Mouse (Mus musculus) CH12.LX (cell line): ENCODE measurements around the gene Wdpcp. TPM values are rescaled to one million over a fixed set of nuclear protein-coding genes. Genes with fewer than 3 reads are reported as not detected.

ENCODE experiments used
- DNase-seq: peaks from one replicate; pipeline ENCODE4 v3.0.0-alpha.2; 2013; ENCODE audit errors: extremely low read depth
- H3K27ac ChIP-seq: 2 replicates; pipeline ENCODE4 v1.5.1; 2012; ENCODE audit warnings: low read depth, mild to moderate bottlenecking, control low read depth, moderate library complexity; ENCODE audit not compliant: insufficient read depth
- H3K27me3 ChIP-seq: replicated peaks from 2 replicates; pipeline ENCODE3; 2012; ENCODE audit warnings: inconsistent platforms
- H3K36me3 ChIP-seq, 2 experiments: replicated peaks in 1 of 2; 2 replicates each; pipeline versions ENCODE3 to v1.6.1; 2012; ENCODE audit warnings: inconsistent platforms in 1 of 2, low read length in 1 of 2, mild to moderate bottlenecking in 1 of 2, mixed read lengths in 1 of 2, moderate library complexity in 1 of 2; ENCODE audit not compliant: control insufficient read depth in 1 of 2, insufficient read depth in 1 of 2
- H3K4me1 ChIP-seq, 2 experiments: 2 replicates each; pipeline ENCODE4 v1.6.1; 2012; ENCODE audit warnings: inconsistent platforms in 1 of 2, moderate library complexity in 1 of 2; ENCODE audit not compliant: insufficient read depth in 2 of 2, control insufficient read depth in 1 of 2
- H3K4me2 ChIP-seq: 2 replicates; pipeline ENCODE4 v1.6.1; 2012; ENCODE audit warnings: low read depth, mild to moderate bottlenecking, control low read depth; ENCODE audit not compliant: poor library complexity, insufficient read depth, severe bottlenecking
- H3K4me3 ChIP-seq, 3 experiments: fragments of 150-350 bp in 1 of 3; sonication (generic) in 1 of 3; replicated peaks in 1 of 3; 2 replicates each; pipeline versions ENCODE3 to v1.5.1; 2011 to 2012; ENCODE audit warnings: low read depth in 2 of 3, low read length in 2 of 3, mild to moderate bottlenecking in 2 of 3, moderate library complexity in 2 of 3, control low read depth in 1 of 3, improper control_type of control experiment in 1 of 3, inconsistent platforms in 1 of 3, mixed read lengths in 1 of 3; ENCODE audit not compliant: poor library complexity in 1 of 3
- H3K79me2 ChIP-seq: replicated peaks from 2 replicates; pipeline ENCODE4 v1.6.1; 2012; ENCODE audit warnings: mild to moderate bottlenecking, moderate library complexity; ENCODE audit not compliant: control insufficient read depth, poor library complexity, insufficient read depth, severe bottlenecking; ENCODE audit errors: extremely low read depth
- H3K9ac ChIP-seq: 2 replicates; pipeline ENCODE4 v1.6.1; 2012; ENCODE audit warnings: low read depth, mild to moderate bottlenecking, control low read depth, moderate library complexity; ENCODE audit not compliant: insufficient read depth
- H3K9me3 ChIP-seq: replicated peaks from 2 replicates; pipeline ENCODE3; 2012; ENCODE audit warnings: low read length, inconsistent platforms, mixed read lengths
- BHLHE40 ChIP-seq: IDR thresholded peaks from 2 replicates; pipeline ENCODE4 v1.6.1; 2011; ENCODE audit warnings: mild to moderate bottlenecking, low read depth, low read length, improper control_type of control experiment
- CHD1 ChIP-seq: IDR thresholded peaks from 2 replicates; pipeline ENCODE4 v1.6.1; 2012; ENCODE audit warnings: low read depth, low read length, improper control_type of control experiment, inconsistent platforms
- CHD2 ChIP-seq: IDR thresholded peaks from 2 replicates; pipeline ENCODE4 v1.6.1; 2011; ENCODE audit warnings: low read length, improper control_type of control experiment
- CTCF ChIP-seq, 2 experiments: IDR thresholded peaks in 1 of 2; conservative IDR thresholded peaks in 1 of 2; 2 replicates each; pipeline ENCODE4 v1.5.1; 2011 to 2012; ENCODE audit warnings: low read depth in 2 of 2, low read length in 2 of 2, improper control_type of control experiment in 1 of 2, inconsistent platforms in 1 of 2, mild to moderate bottlenecking in 1 of 2, moderate library complexity in 1 of 2
- E2F4 ChIP-seq: IDR thresholded peaks from 2 replicates; pipeline ENCODE4 v1.6.1; 2011; ENCODE audit warnings: low read depth, low read length, improper control_type of control experiment; ENCODE audit not compliant: insufficient replicate concordance
- ETS1 ChIP-seq: conservative IDR thresholded peaks from 2 replicates; pipeline ENCODE4 v1.6.1; 2012; ENCODE audit warnings: low read depth, mild to moderate bottlenecking, inconsistent platforms, low read length, improper control_type of control experiment, moderate library complexity
- GABPA ChIP-seq: IDR thresholded peaks from 2 replicates; pipeline ENCODE4 v1.6.1; 2012; ENCODE audit warnings: low read depth, low read length, improper control_type of control experiment, inconsistent platforms; ENCODE audit not compliant: insufficient replicate concordance
- HCFC1 ChIP-seq: IDR thresholded peaks from 2 replicates; pipeline ENCODE4 v1.6.1; 2012; ENCODE audit warnings: low read depth, mild to moderate bottlenecking, inconsistent platforms, low read length, improper control_type of control experiment
- IRF4 ChIP-seq: IDR thresholded peaks from 2 replicates; pipeline ENCODE4 v1.6.1; 2014; ENCODE audit warnings: low read depth, mild to moderate bottlenecking, inconsistent platforms, low read length, improper control_type of control experiment
- JUN ChIP-seq: IDR thresholded peaks from 2 replicates; pipeline ENCODE4 v1.6.1; 2011; ENCODE audit warnings: low read depth, mild to moderate bottlenecking, low read length, improper control_type of control experiment, moderate library complexity; ENCODE audit not compliant: insufficient read depth
- JUND ChIP-seq: conservative IDR thresholded peaks from 2 replicates; pipeline ENCODE4 v1.6.1; 2011; ENCODE audit warnings: low read depth, low read length, improper control_type of control experiment
- MAFK ChIP-seq: IDR thresholded peaks from 2 replicates; pipeline ENCODE4 v1.6.1; 2011; ENCODE audit warnings: low read length, improper control_type of control experiment; ENCODE audit not compliant: insufficient replicate concordance
- MXI1 ChIP-seq: IDR thresholded peaks from 2 replicates; pipeline ENCODE4 v1.6.1; 2011; ENCODE audit warnings: mild to moderate bottlenecking, low read depth, low read length, improper control_type of control experiment
- POLR2A ChIP-seq: IDR thresholded peaks from 2 replicates; pipeline ENCODE4 v1.6.1; 2011; ENCODE audit warnings: low read depth, mild to moderate bottlenecking, improper control_type of control experiment, low read length
- POLR2AphosphoS2 ChIP-seq: IDR thresholded peaks from 2 replicates; pipeline ENCODE4 v1.6.1; 2011; ENCODE audit warnings: low read depth, low read length, improper control_type of control experiment
- RCOR1 ChIP-seq: conservative IDR thresholded peaks from 2 replicates; pipeline ENCODE4 v1.6.1; 2012; ENCODE audit warnings: low read depth, mild to moderate bottlenecking, inconsistent platforms, low read length, improper control_type of control experiment
- USF1 ChIP-seq: IDR thresholded peaks from 2 replicates; pipeline ENCODE4 v1.6.1; 2014; ENCODE audit warnings: low read depth, mild to moderate bottlenecking, inconsistent platforms, low read length, improper control_type of control experiment
- USF2 ChIP-seq: conservative IDR thresholded peaks from 2 replicates; pipeline ENCODE4 v1.6.1; 2011; ENCODE audit warnings: low read depth, low read length, improper control_type of control experiment
- ZKSCAN1 ChIP-seq: IDR thresholded peaks from 2 replicates; pipeline ENCODE4 v1.6.1; 2012; ENCODE audit warnings: low read depth, inconsistent platforms, low read length, improper control_type of control experiment, borderline replicate concordance
- ZMIZ1 ChIP-seq: IDR thresholded peaks from 2 replicates; pipeline ENCODE4 v1.6.1; 2012; ENCODE audit warnings: low read depth, mild to moderate bottlenecking, inconsistent platforms, low read length, improper control_type of control experiment
- ZNF384 ChIP-seq: IDR thresholded peaks from 2 replicates; pipeline ENCODE4 v1.6.1; 2012; ENCODE audit warnings: low read depth, low read length, improper control_type of control experiment, inconsistent platforms
- dilution Hi-C: fragments of 300-500 bp; cut with MboI; formaldehyde crosslinking; loops from 2 replicates; pipeline ENCODE4 v1.14.3; 2020; ENCODE audit warnings: low sequenced_read_pairs; ENCODE audit not compliant: extremely low pct_unique_long_range_greater_than_20kb, extremely low pct_ligation_motif_present
- in situ Hi-C: fragments of 300-500 bp; cut with MboI; formaldehyde crosslinking; loops from 3 replicates; pipeline ENCODE4 v1.14.3; 2019; ENCODE audit warnings: low sequenced_read_pairs, low pct_ligation_motif_present, low pct_unique_long_range_greater_than_20kb, mixed read lengths
- polyA plus RNA-seq: library from polyadenylated mRNA; unstranded; fragments of >175 nt; gene quantifications from 2 replicates; pipeline ENCODE4 v1.2.1, GENCODE M21; 2012; ENCODE audit warnings: low read depth; ENCODE audit not compliant: insufficient read length
- total RNA-seq, 2 experiments: library from RNA; depleted of rRNA; stranded (reverse); fragments of 300-350 nt in 1 of 2; fragments of >200 nt in 1 of 2; gene quantifications; 2 replicates each; pipeline ENCODE4 v1.2.3; 2012 to 2014

Gene Wdpcp
- total and polyA plus RNA-seq, 3 experiments, result 3.2 to 5.6 (median 4.8) TPM

GRCm38 (mm10) chr11:21690730-21691129 is 118.7 kb downstream of the Wdpcp start:
- Histone ChIP-seq H3K27ac (no peak overlapping the region), H3K4me1 (peaks cover 2 to 13% of the 10 kb centered on the region in 2 experiments), H3K4me3 (no peak overlapping the region), H3K9ac (no peak overlapping the region), H3K4me2 (no peak overlapping the region), H3K27me3 (no peaks in the 10 kb centered on the region), H3K36me3 (no peaks in the 10 kb centered on the region), H3K79me2 (no peaks in the 10 kb centered on the region)
- dilution Hi-C loops (no loop called here), in situ Hi-C loops (no loop called here)
- DNase-seq, result no peak
- TF ChIP-seq ETS1 (no peak), MAFK (no peak), ZNF384 (no peak), POLR2AphosphoS2 (no peak), HCFC1 (no peak), E2F4 (no peak), ZKSCAN1 (no peak), JUND (no peak), JUN (no peak), USF1 (no peak), GABPA (no peak), USF2 (no peak), POLR2A (no peak), CTCF (conservative IDR thresholded peaks at IDR 0.05 in 1 of 2, IDR thresholded peaks at IDR 0.05 in 1 of 2; ENCODE audit: low read depth in 2 of 2, low read length in 2 of 2) (no peak), RCOR1 (no peak), ZMIZ1 (no peak)
- TF ChIP-seq, all 38 proteins: peak for 0
- no peaks in the 10 kb centered on the region for H3K9me3 ChIP-seq

DNA sequence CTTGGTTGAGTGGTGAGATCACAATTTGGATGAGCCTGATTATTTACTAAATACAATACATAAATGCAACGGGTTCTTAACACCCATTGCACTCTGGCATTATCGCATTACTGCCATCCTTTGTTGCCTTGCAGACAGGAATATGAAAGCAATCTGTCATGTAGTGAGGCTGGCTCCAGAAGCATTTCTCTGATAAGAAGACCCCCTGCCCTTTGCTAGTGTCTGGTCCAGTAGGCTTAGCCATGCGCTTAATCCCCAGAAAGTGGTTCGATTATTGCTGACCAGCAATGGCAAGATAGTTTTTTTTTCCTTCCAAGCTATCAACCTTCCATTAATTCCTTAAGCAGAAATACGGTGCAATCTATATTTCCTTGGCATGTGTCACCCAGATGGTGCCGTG is 122.1 kb downstream of the Wdpcp start:
- in situ Hi-C loops, result no loop called here
- no peaks in the 10 kb centered on the region for H3K36me3 ChIP-seq

More for the DNA sequence above, 122.1 kb downstream of the Wdpcp start:
- no peak for DNase-seq
- Histone ChIP-seq H3K4me1 (peaks cover 0 to 5% of the 10 kb centered on the region in 2 experiments; a peak in 1 of 4 replicates), H3K9me3 (no peaks in the 10 kb centered on the region), H3K4me2 (no peak overlapping the region), H3K27ac (no peak overlapping the region), H3K4me3 (no peak overlapping the region), H3K9ac (no peak overlapping the region), H3K79me2 (no peaks in the 10 kb centered on the region), H3K27me3 (no peaks in the 10 kb centered on the region)
- TF ChIP-seq CHD1, result no peak
- no peak for TF ChIP-seq MAFK
- TF ChIP-seq BHLHE40, result no peak
- TF ChIP-seq HCFC1, result no peak
- TF ChIP-seq E2F4, result no peak
- TF ChIP-seq IRF4, result no peak
- TF ChIP-seq MXI1, result no peak
- TF ChIP-seq CHD2, result no peak
- dilution Hi-C loops, result no loop called here
